Mouse (Mus musculus): Measurements from ENCODE around the gene Fbll1.

Fbll1 gene

DNA sequence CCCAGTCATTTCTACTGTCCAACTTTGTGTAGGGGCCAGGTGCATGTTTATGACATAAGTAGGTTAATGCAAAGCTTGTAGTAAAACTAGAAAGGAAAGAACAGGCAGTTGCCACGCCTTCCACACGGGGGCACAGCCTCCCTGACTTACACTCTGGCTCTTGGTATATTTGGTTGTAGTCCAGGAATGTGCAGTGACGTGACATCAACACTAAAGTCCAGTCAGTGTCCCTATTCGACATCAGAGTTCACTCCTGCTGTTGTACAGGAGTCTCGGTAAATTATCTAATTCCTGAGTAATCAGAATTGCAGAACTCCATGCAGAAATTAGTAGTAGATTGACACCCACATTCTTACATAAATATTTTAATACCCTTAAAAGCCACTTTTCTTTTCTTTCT lies 15.6 kb downstream of the Fbll1 start:
- no peak for DNase-seq (ENCODE audit: low spot score in 2 of 2)

DNA sequence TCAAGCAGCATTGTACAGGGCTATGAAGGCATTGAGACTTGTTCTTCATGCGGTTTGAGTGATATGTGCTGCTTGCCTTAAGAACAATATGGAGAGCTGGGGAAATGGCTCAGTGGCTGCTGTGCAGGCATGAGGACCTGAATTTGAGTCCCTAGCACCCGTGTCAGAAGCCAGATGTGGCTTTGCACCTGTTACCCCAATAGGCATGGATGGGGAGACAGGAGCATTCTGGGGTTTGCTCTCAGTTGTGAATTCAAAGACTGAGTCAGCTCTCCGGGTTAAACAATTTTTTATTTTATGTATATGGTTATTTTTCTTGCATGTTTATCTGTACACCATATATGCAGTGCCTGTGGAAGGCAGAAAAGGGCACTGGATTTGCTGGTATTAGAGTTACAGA lies 16.2 kb downstream of the Fbll1 start:
- no peak for DNase-seq (ENCODE audit: low spot score in 2 of 2)

GRCm38 (mm10) chr11:35780336-35780735 lies 18.3 kb downstream of the Fbll1 start:
- DNase-seq (ENCODE audit: low spot score in 2 of 2) = no peak

GRCm38 (mm10) chr11:35776452-35776851 lies 22.2 kb downstream of the Fbll1 start:
- DNase-seq (ENCODE audit: low spot score in 2 of 2) = no peak

DNA sequence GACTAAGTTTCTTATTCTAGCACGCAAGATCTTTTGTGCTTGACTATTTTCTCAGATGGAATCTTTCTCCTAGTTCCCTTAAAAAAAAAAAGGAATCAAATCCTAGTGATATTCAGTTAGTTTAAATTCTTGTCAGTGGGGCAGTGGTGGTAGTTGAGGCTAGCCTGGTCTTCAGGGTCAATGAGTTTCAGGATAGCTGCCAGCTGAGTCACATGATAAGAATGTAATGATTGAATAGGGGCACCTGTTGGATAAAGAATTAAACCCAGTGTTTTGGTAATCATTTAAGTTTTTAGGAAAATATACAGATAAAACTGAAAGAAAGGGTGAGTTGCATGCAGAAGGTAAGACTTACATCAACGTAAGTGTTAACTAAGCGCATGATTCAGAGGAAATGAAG lies 23.1 kb downstream of the Fbll1 start:
- no peak for DNase-seq (ENCODE audit: low spot score in 2 of 2)

DNA sequence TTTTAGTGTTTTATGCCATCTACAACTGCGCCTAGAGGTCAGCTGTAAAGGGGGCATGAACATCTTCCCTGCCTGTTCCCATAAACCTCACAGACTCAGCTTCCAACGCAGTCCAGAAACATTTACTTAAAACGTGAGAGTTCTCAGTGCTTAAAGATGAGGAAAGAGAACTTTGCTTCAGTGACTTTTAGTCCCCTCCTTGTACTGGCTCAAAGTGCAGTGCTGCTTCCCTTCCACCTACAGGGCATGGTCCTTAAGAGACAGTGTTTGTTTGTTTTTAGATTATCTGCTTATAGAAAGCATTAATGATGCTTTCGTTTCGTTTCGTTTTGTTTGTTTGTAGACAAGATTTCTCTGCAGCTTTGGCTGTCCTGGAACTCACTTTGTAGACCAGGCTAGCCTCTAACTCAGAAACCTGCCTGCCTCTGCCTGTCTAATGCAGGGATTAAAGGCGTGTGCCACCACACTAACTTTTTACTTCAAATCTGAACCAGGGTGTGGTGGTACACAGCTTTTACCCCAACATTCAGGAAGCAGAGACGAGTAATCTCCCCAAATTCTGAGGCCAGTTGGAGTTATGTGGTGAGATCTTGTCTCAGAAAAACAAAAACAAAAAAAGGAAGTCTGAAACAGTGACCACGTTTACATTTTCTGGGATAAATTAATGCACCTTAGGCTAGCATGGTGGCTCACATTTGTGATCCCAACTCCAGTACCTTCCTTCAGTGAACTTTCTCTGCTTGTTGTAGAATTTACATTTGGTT lies 27.8 kb downstream of the Fbll1 start:
- DNase-seq (ENCODE audit: low spot score in 2 of 2) = no peak

- DNase-seq (ENCODE audit: low spot score in 2 of 2) = peak in 1 of 2 experiments; percentile 60
These were observed 28.8 kb downstream of the Fbll1 start for GRCm38 (mm10) chr11:35769746-35770437.

DNA sequence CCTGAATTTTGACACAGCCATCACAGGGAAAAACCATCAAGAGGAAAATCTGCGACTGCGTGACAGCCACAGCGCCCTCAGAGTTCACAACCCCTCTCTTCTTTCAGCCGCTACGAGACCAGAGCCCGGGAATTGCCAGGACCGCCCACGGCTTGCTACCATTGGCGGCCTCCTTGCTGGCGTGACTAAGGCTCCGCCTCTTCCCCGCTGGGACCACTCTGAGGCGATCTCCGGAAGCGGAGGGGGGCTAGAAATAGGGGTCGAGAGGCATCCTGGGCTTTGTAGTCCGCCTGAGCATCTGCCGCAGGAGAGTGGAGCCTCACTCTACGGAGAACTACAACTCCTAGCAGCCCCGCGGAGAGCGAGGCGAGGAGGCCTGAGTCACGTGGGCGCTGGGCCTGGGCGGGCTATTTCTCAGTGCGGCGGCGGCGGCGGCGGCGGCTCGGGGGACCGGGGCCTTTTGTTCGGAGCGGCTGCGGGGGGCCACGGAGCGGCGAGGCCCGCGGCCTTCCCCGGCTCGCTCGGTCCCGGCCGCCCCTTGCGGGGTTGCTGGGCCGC lies 29.4 kb downstream of the Fbll1 start, which contains the start of gene Pank3:
Pank3 (plus strand) TSS at position 297 of the 558 bp plus-strand sequence.
- peak; percentile 83 to 98 for DNase-seq (ENCODE audit: low spot score in 2 of 2)

DNA sequence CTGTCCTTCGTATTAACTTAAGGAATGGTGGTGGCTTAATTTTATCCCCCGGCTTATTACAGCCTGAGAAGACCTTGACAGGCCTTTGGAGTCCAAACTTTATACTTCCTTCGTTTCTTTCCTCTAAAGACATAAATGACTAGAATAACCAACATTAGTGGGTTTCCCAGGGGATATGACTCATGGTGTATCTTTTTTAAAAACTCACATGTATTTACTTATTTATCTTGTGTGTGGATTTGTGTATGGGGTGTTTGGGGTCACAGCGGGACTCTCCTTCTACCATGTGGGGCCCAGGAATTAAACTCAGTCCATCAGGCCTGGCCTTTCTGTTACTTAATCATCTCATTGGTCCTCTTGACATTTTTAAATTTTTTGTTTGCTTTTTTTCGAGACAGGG lies 31.8 kb downstream of the Fbll1 start:
- no peak for DNase-seq (ENCODE audit: low spot score in 2 of 2)

DNA sequence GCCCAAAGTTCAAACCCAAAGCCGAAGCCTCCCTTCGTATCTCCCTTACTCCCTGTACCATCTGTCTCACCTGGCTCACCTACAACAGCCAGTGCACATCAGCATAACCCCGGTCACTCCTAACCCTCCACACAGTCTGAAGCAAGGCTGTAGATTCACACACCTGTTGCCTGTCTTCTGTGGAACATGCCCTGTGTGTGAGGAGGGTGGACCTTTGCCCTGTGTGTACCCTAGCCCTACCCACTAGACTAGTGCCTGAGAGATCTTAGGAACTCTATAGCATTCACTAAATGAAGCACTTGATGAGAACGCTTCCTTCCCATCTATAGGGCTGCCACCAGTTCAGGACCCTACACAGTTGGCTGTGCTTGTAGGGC lies 38.1 kb downstream of the Fbll1 start:
- DNase-seq (ENCODE audit: low spot score in 2 of 2) = no peak

- DNase-seq (ENCODE audit: low spot score in 2 of 2) = no peak
These were observed 38.6 kb downstream of the Fbll1 start for GRCm38 (mm10) chr11:35760001-35760626.

DNA sequence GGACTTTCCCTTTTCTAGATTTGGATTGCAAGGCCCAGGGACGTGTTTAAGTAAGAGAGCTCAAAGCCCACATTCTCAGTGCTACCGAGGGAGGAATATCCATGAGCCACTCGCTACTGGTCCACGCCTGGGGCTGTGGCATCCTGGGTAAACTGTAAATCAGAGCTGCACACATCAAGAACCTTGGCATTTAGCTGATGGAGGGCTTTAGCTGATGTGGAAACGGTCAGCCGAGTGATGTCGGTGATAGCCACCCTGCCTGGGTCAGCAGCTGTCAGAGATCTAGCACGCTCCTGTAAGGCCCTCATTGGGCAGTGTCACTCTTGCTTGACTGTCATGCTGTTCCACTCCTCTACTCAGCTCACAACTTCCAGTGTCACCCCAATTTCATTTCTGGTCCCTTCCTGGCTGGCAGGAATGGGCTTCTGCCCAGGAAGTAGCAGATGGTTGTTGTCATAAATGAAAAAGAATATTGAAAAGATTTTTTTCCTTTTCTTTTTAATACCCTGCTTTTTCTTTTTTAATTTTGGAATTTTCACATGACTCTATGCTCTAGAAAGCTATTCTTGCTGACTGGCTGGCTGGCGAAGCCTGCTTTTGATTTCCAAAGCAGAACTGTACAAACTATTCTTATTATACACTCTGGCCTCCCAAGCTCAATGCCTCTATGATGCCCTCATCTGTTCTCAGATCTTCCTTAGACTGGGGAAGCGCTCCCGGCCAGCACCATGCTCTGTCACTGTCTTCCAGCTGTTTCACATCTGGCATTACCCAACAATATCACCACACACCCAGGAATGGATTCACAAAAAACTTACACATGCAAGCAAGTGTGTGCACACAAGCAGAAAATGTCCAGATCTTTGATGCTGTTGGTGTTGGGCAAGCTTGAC lies 42.0 kb downstream of the Fbll1 start:
- no peak for DNase-seq (ENCODE audit: low spot score in 2 of 2)

- no peak for DNase-seq (ENCODE audit: low spot score in 2 of 2)
These were observed 43.1 kb downstream of the Fbll1 start for GRCm38 (mm10) chr11:35755546-35755945.

- DNase-seq (ENCODE audit: low spot score in 2 of 2) = no peak
These were observed 43.7 kb downstream of the Fbll1 start for GRCm38 (mm10) chr11:35754906-35755418.

GRCm38 (mm10) chr11:35750578-35750977 lies 48.1 kb downstream of the Fbll1 start:
- peak; percentile 53 to 88 for DNase-seq (ENCODE audit: low spot score in 2 of 2)
